Mouse (Mus musculus) lung, postnatal 0 days (tissue): ENCODE measurements around the gene Krtap2-4. TPM values are rescaled to one million over a fixed set of nuclear protein-coding genes. Genes with fewer than 3 reads are reported as not detected.
"Not testable (repeated sequence)": the region's sequence is repeated elsewhere in the genome, so short reads cannot be mapped to it uniquely, and the experiment has no call there.

ENCODE experiments used
- ATAC-seq: fragments of 200-750 bp; cut with Nextera tagmentation; 2 replicates; pipeline ENCODE4 v1.8.0; 2017; ENCODE audit warnings: moderate library complexity
- DNase-seq: peaks from one replicate; pipeline ENCODE4 v3.0.0-alpha.2; 2016; ENCODE audit warnings: low spot score
- H3K27ac ChIP-seq: fragments of 300-500 bp; sonication (generic); 2 replicates; pipeline ENCODE4 v1.5.1; 2014; ENCODE audit warnings: antibody characterized with exemption, mild to moderate bottlenecking, low read length, mixed read lengths
- H3K27me3 ChIP-seq: fragments of 300-500 bp; sonication (generic); replicated peaks from 2 replicates; pipeline ENCODE4 v1.6.1; 2014; ENCODE audit warnings: low read length, mixed read lengths; ENCODE audit not compliant: insufficient read depth
- H3K36me3 ChIP-seq: fragments of 300-500 bp; sonication (generic); 2 replicates; pipeline ENCODE4 v1.6.1; 2014; ENCODE audit warnings: low read length, mixed read lengths; ENCODE audit not compliant: insufficient read depth
- H3K4me1 ChIP-seq: fragments of 300-500 bp; sonication (generic); 2 replicates; pipeline ENCODE4 v1.6.1; 2014; ENCODE audit warnings: antibody characterized with exemption, low read depth, low read length, mixed read lengths; ENCODE audit not compliant: insufficient read depth
- H3K4me2 ChIP-seq: fragments of 300-500 bp; sonication (generic); replicated peaks from 2 replicates; pipeline ENCODE4 v1.6.1; 2014; ENCODE audit warnings: low read depth, mild to moderate bottlenecking, low read length, moderate library complexity, mixed read lengths
- H3K4me3 ChIP-seq: fragments of 300-500 bp; sonication (generic); 2 replicates; pipeline ENCODE4 v1.5.1; 2014; ENCODE audit warnings: low read depth, low read length
- H3K9ac ChIP-seq: fragments of 300-500 bp; sonication (generic); replicated peaks from 2 replicates; pipeline ENCODE4 v1.6.1; 2014; ENCODE audit warnings: low read depth, mild to moderate bottlenecking
- H3K9me3 ChIP-seq: fragments of 300-500 bp; sonication (generic); 2 replicates; pipeline ENCODE4 v1.6.1; 2016; ENCODE audit warnings: low read length, mixed read lengths
- CTCF ChIP-seq: IDR thresholded peaks from 2 replicates; pipeline ENCODE4 v1.5.1; 2016; ENCODE audit warnings: antibody characterized with exemption, mild to moderate bottlenecking
- EP300 ChIP-seq: IDR thresholded peaks from 2 replicates; pipeline ENCODE4 v1.6.1; 2016; ENCODE audit warnings: antibody characterized with exemption, mild to moderate bottlenecking, control low read depth
- WGBS: fragments of 180-500 bp; shearing (Covaris S2); extraction: QIAGEN DNeasy Blood & Tissue Kit; methylation state at CpG from one replicate; pipeline ENCODE4 v1.1.7; 2014; 5-methylcytosine and 5-hydroxymethylcytosine counted together
- polyA plus RNA-seq: library from polyadenylated mRNA; unstranded; fragments of >200 nt; fragmentation: Nextera tagmentation; extraction: Ambion mirVana; gene quantifications from 2 replicates; pipeline ENCODE4 v1.2.1, GENCODE M21; 2015

Gene Krtap2-4
- not detected in 2 replicates for polyA plus RNA-seq

DNA sequence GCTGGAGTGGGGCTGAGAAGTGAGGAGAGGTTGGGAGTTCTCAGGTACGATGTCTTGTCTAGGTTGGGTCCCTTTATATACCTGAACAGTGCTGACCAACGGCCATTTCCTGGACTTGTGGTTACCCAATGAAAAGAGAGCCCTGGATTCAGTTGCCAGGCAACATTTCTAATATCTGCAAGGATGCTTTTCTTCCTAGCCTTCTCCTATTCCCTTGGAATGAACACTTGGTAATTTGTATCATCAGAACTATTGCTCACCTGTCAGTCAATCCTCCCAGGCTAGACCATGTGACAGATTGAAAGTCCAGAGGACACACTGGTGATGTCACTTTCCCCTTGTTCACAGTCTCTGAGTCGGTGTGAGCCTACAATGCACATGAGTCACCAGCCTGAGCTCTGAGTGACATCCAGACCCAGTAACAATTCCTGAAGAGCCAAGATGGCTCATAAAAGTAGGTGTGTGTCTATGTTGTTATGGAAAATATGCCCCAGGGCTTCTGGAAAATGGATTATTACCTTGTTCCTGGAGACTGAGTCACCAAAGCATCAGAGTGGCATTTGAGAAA, at the start of gene Krtap2-4:
Gene Krtap2-4, minus strand, starts transcription at position 51 of the 568 bp plus-strand sequence.
- ATAC-seq: no peak
- WGBS: 52% methylated on average over 3 of the region's 3 CpGs
- no peak within 1 kb of the TSS for H3K4me2 ChIP-seq
- TF ChIP-seq EP300 (no peak), CTCF (no peak)
- H3K9ac ChIP-seq: no peak within 1 kb of the TSS
- no peak for DNase-seq
- no peaks in the 10 kb centered on the region for H3K36me3 ChIP-seq
- no peaks in the 10 kb centered on the region for H3K4me1 ChIP-seq
- no peak within 1 kb of the TSS for H3K27ac ChIP-seq
- H3K4me3 ChIP-seq: no peak within 1 kb of the TSS
- no peaks in the 10 kb centered on the region for H3K27me3 ChIP-seq
- no peaks in the 10 kb centered on the region for H3K9me3 ChIP-seq

DNA sequence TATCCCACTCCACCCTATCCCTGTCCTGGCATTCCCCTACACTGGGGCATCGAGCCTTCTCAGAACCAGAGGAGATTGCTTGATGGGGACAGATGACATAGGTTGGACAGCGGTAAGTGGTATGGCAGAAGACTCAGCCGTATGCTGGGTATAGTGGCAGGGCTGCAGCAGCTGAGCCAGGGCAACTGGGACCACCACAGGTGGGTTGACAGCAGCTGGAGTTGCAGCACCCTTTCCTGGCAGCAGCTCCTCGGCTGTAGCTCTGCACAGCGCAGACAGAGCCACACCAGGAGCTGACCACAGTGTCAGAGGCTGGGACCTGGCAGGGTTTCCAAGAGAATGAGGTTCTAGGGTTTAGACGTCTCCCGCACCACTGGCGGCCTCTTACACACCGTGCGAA, 48.2 kb upstream of the Krtap2-4 start:
- no peak for DNase-seq
- WGBS: 80% methylated on average over 10 of the region's 10 CpGs
- no peak overlapping the region for H3K27ac ChIP-seq
- no peak overlapping the region for H3K4me2 ChIP-seq
- H3K9me3 ChIP-seq: no peaks in the 10 kb centered on the region
- no peak overlapping the region for H3K9ac ChIP-seq
- no peaks in the 10 kb centered on the region for H3K36me3 ChIP-seq
- H3K4me3 ChIP-seq: no peak overlapping the region
- no peaks in the 10 kb centered on the region for H3K27me3 ChIP-seq
- ATAC-seq: no peak
- H3K4me1 ChIP-seq: no peaks in the 10 kb centered on the region
- no peak for TF ChIP-seq EP300
- no peak for TF ChIP-seq CTCF

DNA sequence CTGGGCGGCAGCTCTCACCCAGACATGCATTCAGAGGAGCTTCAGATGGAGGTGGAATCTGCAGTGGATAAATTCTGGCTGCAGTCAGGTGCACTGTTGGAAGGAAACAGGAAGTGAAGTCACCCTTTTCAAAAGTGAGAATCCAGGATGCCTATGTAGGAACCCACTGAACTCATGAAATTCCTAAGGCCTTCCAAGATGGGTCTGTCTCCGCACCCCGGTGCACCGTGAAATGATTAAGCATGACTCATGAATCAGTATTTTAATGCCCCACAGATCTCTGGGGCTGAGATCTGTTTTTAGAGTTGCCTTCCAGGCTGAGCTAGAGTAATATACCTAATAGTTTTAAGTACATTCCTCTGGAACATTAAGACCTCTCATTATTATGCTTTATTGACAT, 44.6 kb upstream of the Krtap2-4 start:
- H3K4me1 ChIP-seq: no peaks in the 10 kb centered on the region
- ATAC-seq: no peak
- WGBS: 78% methylated on average over 4 of the region's 4 CpGs

DNA sequence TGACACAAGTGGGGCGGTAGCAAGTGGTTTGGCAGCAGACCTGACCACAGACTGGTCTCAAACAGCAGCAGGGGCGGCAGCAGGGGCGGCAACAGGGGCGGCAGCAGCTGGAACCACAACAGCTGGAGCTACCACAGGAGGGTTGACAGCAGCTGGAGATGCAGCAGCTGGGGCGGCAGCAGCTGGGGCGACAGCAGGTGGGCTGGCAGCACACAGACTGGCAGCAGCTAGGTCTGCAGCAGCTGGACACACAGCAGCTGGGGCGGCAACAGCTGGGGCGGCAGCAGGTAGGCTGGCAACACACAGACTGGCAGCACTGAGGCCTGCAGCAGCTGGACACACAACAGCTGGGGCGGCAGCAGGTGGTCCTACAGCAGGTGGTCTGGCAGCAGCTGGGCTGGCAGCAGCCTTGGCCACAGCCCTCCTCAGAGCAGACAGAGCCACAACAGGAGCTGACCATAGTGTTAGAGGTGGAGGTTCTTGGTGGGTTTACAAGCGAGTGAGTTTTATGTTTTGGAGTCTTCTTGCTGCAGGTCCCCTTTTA, 43.9 kb upstream of the Krtap2-4 start, which contains the start of gene Gm11563:
Gene Gm11563, minus strand, starts transcription at position 494 of the 544 bp plus-strand sequence.
- H3K4me3 ChIP-seq, H3K4me1 ChIP-seq, H3K27me3 ChIP-seq, H3K36me3 ChIP-seq, H3K9me3 ChIP-seq, H3K4me2 ChIP-seq, H3K27ac ChIP-seq, ATAC-seq, DNase-seq, H3K9ac ChIP-seq: not testable (repeated sequence)
- WGBS: 73% methylated on average over 9 of the region's 10 CpGs

More for the DNA sequence above, 44.6 kb upstream of the Krtap2-4 start:
- H3K4me3 ChIP-seq: no peak overlapping the region
- H3K27me3 ChIP-seq: no peaks in the 10 kb centered on the region
- TF ChIP-seq CTCF: no peak
- no peak for TF ChIP-seq EP300
- H3K36me3 ChIP-seq: no peaks in the 10 kb centered on the region
- no peaks in the 10 kb centered on the region for H3K9me3 ChIP-seq
- no peak for DNase-seq
- H3K4me2 ChIP-seq: no peak overlapping the region
- H3K27ac ChIP-seq: no peak overlapping the region
- H3K9ac ChIP-seq: no peak overlapping the region

DNA sequence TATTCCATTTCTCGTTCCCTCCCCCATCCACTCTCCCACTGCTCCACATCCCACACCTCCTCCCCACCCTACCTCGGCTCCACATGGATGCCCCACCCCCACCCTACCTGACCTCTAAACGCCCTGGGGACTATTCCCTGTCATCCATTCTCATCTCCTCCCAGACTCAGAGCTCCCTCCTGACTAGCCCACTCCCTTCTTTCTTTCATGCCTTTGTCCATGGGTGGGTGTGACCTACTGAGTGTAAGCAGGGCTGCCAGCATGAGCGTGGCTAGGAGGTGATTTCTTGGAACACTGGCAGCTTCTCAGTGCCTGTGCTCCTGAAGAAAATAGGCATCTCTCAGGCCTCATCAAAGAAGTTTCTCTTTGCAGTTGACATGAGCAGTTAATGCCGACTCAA, 42.4 kb upstream of the Krtap2-4 start:
- Histone ChIP-seq H3K9me3 (no peaks in the 10 kb centered on the region), H3K27me3 (no peaks in the 10 kb centered on the region), H3K36me3 (no peaks in the 10 kb centered on the region), H3K4me1 (no peaks in the 10 kb centered on the region), H3K4me3 (no peak overlapping the region), H3K4me2 (no peak overlapping the region), H3K9ac (no peak overlapping the region), H3K27ac (no peak overlapping the region)
- DNase-seq (no peak), ATAC-seq (no peak)
- 46% methylated on average over 5 of the region's 5 CpGs for WGBS
- TF ChIP-seq CTCF (no peak), EP300 (no peak)

DNA sequence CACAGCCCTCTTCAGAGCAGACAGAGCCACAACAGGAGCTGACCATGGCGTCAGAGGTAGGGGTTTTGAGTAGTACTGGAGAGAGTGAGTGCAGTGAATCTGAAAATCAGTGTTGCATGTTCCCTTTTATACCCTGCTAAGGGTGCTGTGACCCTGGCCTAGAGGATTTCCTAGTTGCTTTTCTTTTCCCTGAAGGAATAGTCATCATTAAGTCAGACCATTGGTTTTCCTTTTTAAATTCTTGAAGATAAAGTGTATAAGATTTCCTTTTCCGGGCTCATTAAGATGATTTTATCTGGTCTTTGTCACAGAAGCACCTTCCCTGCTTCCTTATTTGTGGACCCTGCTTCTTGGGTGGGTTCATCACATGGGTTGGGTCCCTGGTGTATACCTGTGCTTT, 35.5 kb upstream of the Krtap2-4 start, which contains the start of gene Gm11555:
Gene Gm11555, minus strand, starts transcription at position 101 of the 400 bp plus-strand sequence.
- no peaks in the 10 kb centered on the region for H3K27me3 ChIP-seq

More for the DNA sequence above, 35.5 kb upstream of the Krtap2-4 start, which contains the start of gene Gm11555:
- Histone ChIP-seq H3K9ac (no peak within 1 kb of the TSS), H3K4me1 (no peaks in the 10 kb centered on the region), H3K36me3 (no peaks in the 10 kb centered on the region), H3K27ac (no peak within 1 kb of the TSS), H3K4me3 (no peak within 1 kb of the TSS), H3K9me3 (no peaks in the 10 kb centered on the region), H3K4me2 (no peak within 1 kb of the TSS)
- 83% methylated on average over 2 of the region's 2 CpGs for WGBS
- TF ChIP-seq EP300 (no peak), CTCF (no peak)
- DNase-seq (no peak), ATAC-seq (no peak)
